Mouse (Mus musculus) C2C12 (cell line): ENCODE measurements around the gene Fads3. TPM values are rescaled to one million over a fixed set of nuclear protein-coding genes. Genes with fewer than 3 reads are reported as not detected.

Experiments
- H3K27me3 ChIP-seq: one replicate; pipeline ENCODE4 v1.6.1; 2011; ENCODE audit not compliant: control insufficient read depth, insufficient read depth, insufficient read length
- H3K36me3 ChIP-seq: one replicate; pipeline ENCODE4 v1.6.1; 2011; ENCODE audit not compliant: control insufficient read depth, insufficient read depth
- H3K4me3 ChIP-seq: one replicate; pipeline ENCODE4 v1.5.1; 2011; ENCODE audit warnings: mild to moderate bottlenecking, control low read depth; ENCODE audit not compliant: poor library complexity, insufficient read depth, severe bottlenecking
- H3K79me2 ChIP-seq: one replicate; pipeline ENCODE4 v1.6.1; 2011; ENCODE audit not compliant: control insufficient read depth, insufficient read depth
- H3K79me3 ChIP-seq: one replicate; pipeline ENCODE4 v1.6.1; 2011; ENCODE audit warnings: low read depth, control low read depth
- H3ac ChIP-seq: one replicate; pipeline ENCODE3; 2011; ENCODE audit warnings: low read depth; ENCODE audit not compliant: control insufficient read depth, insufficient read length
- CEBPB ChIP-seq: IDR thresholded peaks from one replicate; pipeline ENCODE4 v1.6.1; 2011; ENCODE audit warnings: low read depth, mild to moderate bottlenecking, control low read depth, moderate library complexity
- CTCF ChIP-seq: IDR thresholded peaks from one replicate; pipeline ENCODE4 v1.5.1; 2011; ENCODE audit not compliant: control insufficient read depth, insufficient read depth, insufficient read length
- FOSL1 ChIP-seq: IDR thresholded peaks from one replicate; pipeline ENCODE4 v1.8.0; 2011; ENCODE audit warnings: mild to moderate bottlenecking, low read length; ENCODE audit not compliant: poor library complexity, insufficient read depth, severe bottlenecking
- MAX ChIP-seq: IDR thresholded peaks from one replicate; pipeline ENCODE4 v1.6.1; 2011; ENCODE audit warnings: mild to moderate bottlenecking, control low read depth
- MYOD1 ChIP-seq: IDR thresholded peaks from one replicate; pipeline ENCODE4 v1.6.1; 2011; ENCODE audit warnings: low read depth; ENCODE audit not compliant: control insufficient read depth, insufficient read length
- MYOG ChIP-seq: IDR thresholded peaks from one replicate; pipeline ENCODE4 v1.6.1; 2011; ENCODE audit not compliant: control insufficient read depth, insufficient read length; ENCODE audit errors: extremely low read depth
- USF1 ChIP-seq: IDR thresholded peaks from one replicate; pipeline ENCODE4 v1.6.1; 2011; ENCODE audit warnings: low read depth, mild to moderate bottlenecking, control low read depth, moderate library complexity
- polyA plus RNA-seq: library from polyadenylated mRNA; unstranded; fragments of >200 nt; fragmentation: generic; extraction: Trizol; gene quantifications from one replicate; pipeline ENCODE4 v1.2.1, GENCODE M21; 2012; ENCODE audit warnings: missing spikeins

Gene Fads3
- polyA plus RNA-seq, 1 experiment = 161 TPM

DNA sequence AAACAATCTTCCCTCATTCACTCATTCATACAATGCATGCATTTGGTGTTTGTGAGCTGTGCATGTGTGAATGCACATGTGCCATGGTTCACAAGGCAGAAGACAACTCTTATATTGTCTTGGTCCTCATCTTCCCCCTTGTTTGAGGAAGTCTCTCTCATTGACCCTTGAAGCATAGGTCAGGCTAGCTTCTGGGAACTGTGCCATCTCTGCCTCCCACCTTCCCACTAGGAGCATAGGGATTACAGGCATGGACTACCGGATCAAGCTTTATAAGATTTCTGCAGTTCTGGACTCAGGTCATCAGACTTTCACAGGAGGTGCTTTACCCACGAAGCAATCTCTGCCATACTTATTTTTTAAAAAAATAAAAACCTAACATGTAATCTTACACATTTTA is 3.8 kb upstream of the Fads3 start:
- H3K79me3 ChIP-seq = peaks cover 6% of the 10 kb centered on the region
- peaks cover 10% of the 10 kb centered on the region for H3K79me2 ChIP-seq
- no peak overlapping the region for H3K4me3 ChIP-seq
- H3ac ChIP-seq = no peak overlapping the region
- H3K27me3 ChIP-seq = no peaks in the 10 kb centered on the region
- no peak for TF ChIP-seq CTCF
- no peak for TF ChIP-seq USF1
- TF ChIP-seq MYOG = no peak
- no peak for TF ChIP-seq FOSL1
- TF ChIP-seq MYOD1 = no peak
- no peaks in the 10 kb centered on the region for H3K36me3 ChIP-seq

GRCm38 (mm10) chr19:10038364-10038763 is 3.0 kb upstream of the Fads3 start:
- Histone ChIP-seq H3K79me2 (peaks cover 19% of the 10 kb centered on the region), H3K36me3 (no peaks in the 10 kb centered on the region), H3K4me3 (no peak overlapping the region), H3K79me3 (peaks cover 13% of the 10 kb centered on the region), H3ac (no peak overlapping the region), H3K27me3 (no peaks in the 10 kb centered on the region)
- TF ChIP-seq USF1 = no peak
- no peak for TF ChIP-seq CEBPB
- TF ChIP-seq MYOD1 = no peak
- TF ChIP-seq CTCF = no peak
- no peak for TF ChIP-seq MAX
- TF ChIP-seq FOSL1 = no peak
- TF ChIP-seq MYOG = no peak

DNA sequence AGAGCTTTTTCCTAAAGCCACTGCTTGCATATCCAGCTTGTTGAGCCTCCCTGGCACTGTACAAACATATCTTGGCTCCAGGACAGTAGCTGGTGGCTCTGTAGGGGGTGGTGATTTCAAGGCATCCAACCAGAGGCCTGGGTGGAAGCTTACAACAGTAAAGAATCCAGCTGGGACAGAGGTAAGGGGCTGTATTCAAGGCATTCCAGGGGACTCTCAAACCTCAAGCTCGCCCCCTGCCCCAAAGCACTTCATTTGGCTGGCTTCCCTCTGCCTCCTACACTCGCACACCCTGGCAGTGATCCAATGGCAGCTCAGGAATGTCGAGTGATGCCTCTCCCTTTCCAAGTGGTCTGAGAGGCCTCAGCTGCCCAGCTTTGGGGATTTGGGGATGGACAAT is 2.5 kb upstream of the Fads3 start:
- peaks cover under 1% of the 10 kb centered on the region for H3K36me3 ChIP-seq
- H3K79me2 ChIP-seq = peaks cover 24% of the 10 kb centered on the region
- no peaks in the 10 kb centered on the region for H3K27me3 ChIP-seq
- TF ChIP-seq CEBPB (no peak), MYOD1 (no peak), MYOG (no peak), FOSL1 (no peak), USF1 (no peak), CTCF (no peak)
- peaks cover 15% of the 10 kb centered on the region for H3K79me3 ChIP-seq
- no peak overlapping the region for H3ac ChIP-seq
- H3K4me3 ChIP-seq = no peak overlapping the region

DNA sequence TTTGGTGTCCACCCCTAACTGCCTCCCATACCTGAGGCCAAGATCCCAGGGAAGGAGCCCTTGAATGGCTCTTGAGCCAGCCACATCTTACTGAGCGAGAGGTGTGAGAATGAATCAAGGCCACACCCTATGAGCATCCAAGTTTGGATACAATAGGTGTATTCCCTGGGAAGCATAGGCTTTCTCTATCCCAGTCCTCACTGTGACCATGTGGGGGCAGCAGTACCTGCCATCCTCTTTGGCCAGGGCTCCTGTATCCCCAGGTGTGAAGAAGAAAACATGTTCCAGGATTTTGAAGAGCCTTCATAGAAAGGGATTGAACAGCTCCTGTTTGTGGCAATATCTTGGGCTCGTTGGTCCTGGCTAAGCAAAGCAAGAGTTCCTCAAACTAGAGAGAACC is 1.8 kb upstream of the Fads3 start:
- H3K79me3 ChIP-seq = peaks cover 22% of the 10 kb centered on the region
- H3K36me3 ChIP-seq = peaks cover 7% of the 10 kb centered on the region
- no peak overlapping the region for H3K4me3 ChIP-seq
- no peak overlapping the region for H3ac ChIP-seq
- no peaks in the 10 kb centered on the region for H3K27me3 ChIP-seq
- peaks cover 31% of the 10 kb centered on the region for H3K79me2 ChIP-seq
- no peak for TF ChIP-seq MYOG
- no peak for TF ChIP-seq MAX
- peak; percentile 17 for TF ChIP-seq CTCF
- no peak for TF ChIP-seq FOSL1
- TF ChIP-seq MYOD1 = no peak
- no peak for TF ChIP-seq USF1
- TF ChIP-seq CEBPB = no peak

- Histone ChIP-seq H3K4me3 (peak overlapping the region; percentile 93), H3K27me3 (no peaks in the 10 kb centered on the region), H3K79me2 (peaks cover 44% of the 10 kb centered on the region), H3K79me3 (peaks cover 35% of the 10 kb centered on the region), H3K36me3 (peaks cover 20% of the 10 kb centered on the region), H3ac (peak overlapping the region; percentile 34)
- no peak for TF ChIP-seq USF1
- no peak for TF ChIP-seq CEBPB
- TF ChIP-seq FOSL1 = no peak
- no peak for TF ChIP-seq MYOG
- TF ChIP-seq MAX = no peak
- TF ChIP-seq MYOD1 = no peak
- TF ChIP-seq CTCF = no peak
Observed at GRCm38 (mm10) chr19:10040866-10041387, 442 bp upstream of the Fads3 start.

GRCm38 (mm10) chr19:10042232-10042631 is 863 bp downstream of the Fads3 start:
- peak overlapping the region; percentile 94 for H3ac ChIP-seq
- no peaks in the 10 kb centered on the region for H3K27me3 ChIP-seq
- TF ChIP-seq MAX (peak; percentile 78), MYOG (no peak), MYOD1 (peak; percentile 18)
- peak overlapping the region; percentile 93 for H3K4me3 ChIP-seq
- peaks cover 33% of the 10 kb centered on the region for H3K36me3 ChIP-seq
- H3K79me3 ChIP-seq = peaks cover 47% of the 10 kb centered on the region
- H3K79me2 ChIP-seq = peaks cover 57% of the 10 kb centered on the region
